ENCODE assay signal across 17 mouse cellular contexts in the genomic region with DNA sequence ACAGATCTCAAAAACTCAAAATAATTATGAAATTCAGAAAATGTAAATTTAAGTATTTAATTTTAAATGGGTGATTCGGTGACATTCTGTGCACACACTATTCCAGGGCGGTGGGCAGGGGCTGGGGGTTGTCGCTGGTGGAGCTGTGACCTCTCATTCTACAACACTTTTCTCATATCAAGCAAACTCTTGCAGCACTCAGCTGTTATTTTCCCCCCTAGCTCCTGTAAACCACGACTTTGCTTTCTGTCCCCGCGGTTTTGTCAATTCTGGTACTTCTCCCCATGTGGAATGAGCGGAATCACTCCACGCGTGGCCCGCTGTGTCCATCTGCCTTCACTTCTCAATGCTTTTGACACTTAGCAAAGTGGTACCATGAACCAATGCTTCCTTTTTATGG. TPM values are rescaled to one million over a fixed set of nuclear protein-coding genes. Genes with fewer than 3 reads are reported as not detected.
DNase-seq lines count a peak whose midpoint lies in the region; ATAC-seq and TF ChIP-seq lines count a peak whose summit lies in the region.
"Had no signal": no experiment of that assay in that cellular context is flagged by ENCODE, and none has a peak within 500 bp of the region (broad histone marks: within the 10 kb centered on the region; RNA-seq: fewer than 3 reads in every experiment).

No protein-coding gene starts in this region.

- no peaks in the 10 kb centered on the region for H3K9me3 ChIP-seq in forebrain, embryonic 13.5 days (replicated peaks)
- H3K9me3 ChIP-seq in forebrain, embryonic 15.5 days = no peaks in the 10 kb centered on the region
- no peaks in the 10 kb centered on the region for H3K9me3 ChIP-seq in intestine, postnatal 0 days (ENCODE audit: control insufficient read depth)
- H3K9me3 ChIP-seq in intestine, embryonic 15.5 days = no peaks in the 10 kb centered on the region
- H3K9me3 ChIP-seq in lung, postnatal 0 days (ENCODE audit: low read length) = no peaks in the 10 kb centered on the region
- no peaks in the 10 kb centered on the region for H3K9me3 ChIP-seq in stomach, embryonic 15.5 days
- H3K9me3 ChIP-seq: forebrain, embryonic 10.5 days; midbrain, embryonic 13.5 days had no signal

- H3K4me3 ChIP-seq in forebrain, embryonic 13.5 days = no peak overlapping the region
- H3K4me3 ChIP-seq in forebrain, embryonic 15.5 days = no peak overlapping the region
- H3K4me3 ChIP-seq in intestine, postnatal 0 days (ENCODE audit: low read depth, low read length) = no peak overlapping the region
- H3K4me3 ChIP-seq in intestine, embryonic 15.5 days (replicated peaks) = no peak overlapping the region
- no peak overlapping the region for H3K4me3 ChIP-seq in lung, postnatal 0 days (ENCODE audit: low read depth, low read length)
- no peak overlapping the region for H3K4me3 ChIP-seq in stomach, embryonic 15.5 days (replicated peaks)
- H3K4me3 ChIP-seq: forebrain, embryonic 10.5 days; layer of hippocampus, adult 2 months; midbrain, embryonic 13.5 days had no signal

- TF ChIP-seq CTCF in intestine, postnatal 0 days (IDR thresholded peaks at IDR 0.05; ENCODE audit: low read depth) = no peak
- TF ChIP-seq CTCF in lung, postnatal 0 days (IDR thresholded peaks at IDR 0.05) = no peak

- H3K4me2 ChIP-seq in forebrain, embryonic 13.5 days = no peak overlapping the region
- no peak overlapping the region for H3K4me2 ChIP-seq in forebrain, embryonic 15.5 days (replicated peaks)
- no peak overlapping the region for H3K4me2 ChIP-seq in intestine, postnatal 0 days (replicated peaks; ENCODE audit: low read depth)
- H3K4me2 ChIP-seq in intestine, embryonic 15.5 days (replicated peaks) = no peak overlapping the region
- no peak overlapping the region for H3K4me2 ChIP-seq in lung, postnatal 0 days (replicated peaks; ENCODE audit: low read depth, low read length)
- H3K4me2 ChIP-seq in stomach, embryonic 15.5 days = no peak overlapping the region
- H3K4me2 ChIP-seq: heart, embryonic 11.5 days; midbrain, embryonic 13.5 days had no signal

- ATAC-seq in forebrain, embryonic 13.5 days = no peak
- no peak for ATAC-seq in forebrain, embryonic 15.5 days (replicated peaks)
- no peak for ATAC-seq in intestine, postnatal 0 days
- no peak for ATAC-seq in intestine, embryonic 15.5 days
- ATAC-seq in lung, postnatal 0 days = no peak
- ATAC-seq in stomach, embryonic 15.5 days (ENCODE audit: insufficient read depth, low FRiP score, low read depth) = no peak
- ATAC-seq: activated CD4-positive, CD25-positive, alpha-beta regulatory T cell, adult 4 months; inflammation-experienced regulatory T-cells, adult 6 months had no signal

- H3K27me3 ChIP-seq in forebrain, embryonic 13.5 days = no peaks in the 10 kb centered on the region
- H3K27me3 ChIP-seq in forebrain, embryonic 15.5 days = no peaks in the 10 kb centered on the region
- H3K27me3 ChIP-seq in intestine, postnatal 0 days (replicated peaks; ENCODE audit: control insufficient read depth, insufficient read depth, low read length) = no peaks in the 10 kb centered on the region
- H3K27me3 ChIP-seq in intestine, embryonic 15.5 days (replicated peaks) = no peaks in the 10 kb centered on the region
- H3K27me3 ChIP-seq in lung, postnatal 0 days (replicated peaks; ENCODE audit: insufficient read depth, low read length) = no peaks in the 10 kb centered on the region
- H3K27me3 ChIP-seq in stomach, embryonic 15.5 days (replicated peaks) = no peaks in the 10 kb centered on the region
- H3K27me3 ChIP-seq: midbrain, embryonic 13.5 days had no signal

- H3K9ac ChIP-seq in forebrain, embryonic 13.5 days = no peak overlapping the region
- no peak overlapping the region for H3K9ac ChIP-seq in forebrain, embryonic 15.5 days (replicated peaks)
- no peak overlapping the region for H3K9ac ChIP-seq in intestine, postnatal 0 days (ENCODE audit: low read depth, low read length)
- no peak overlapping the region for H3K9ac ChIP-seq in intestine, embryonic 15.5 days
- no peak overlapping the region for H3K9ac ChIP-seq in lung, postnatal 0 days (replicated peaks; ENCODE audit: low read depth)
- H3K9ac ChIP-seq in stomach, embryonic 15.5 days = no peak overlapping the region
- H3K9ac ChIP-seq: hindbrain, embryonic 14.5 days; midbrain, embryonic 13.5 days had no signal

- H3K36me3 ChIP-seq in forebrain, embryonic 13.5 days (ENCODE audit: poor library complexity, severe bottlenecking) = no peaks in the 10 kb centered on the region
- no peaks in the 10 kb centered on the region for H3K36me3 ChIP-seq in forebrain, embryonic 15.5 days
- no peaks in the 10 kb centered on the region for H3K36me3 ChIP-seq in intestine, postnatal 0 days (ENCODE audit: control insufficient read depth, insufficient read depth)
- no peaks in the 10 kb centered on the region for H3K36me3 ChIP-seq in intestine, embryonic 15.5 days
- no peaks in the 10 kb centered on the region for H3K36me3 ChIP-seq in lung, postnatal 0 days (ENCODE audit: insufficient read depth, low read length)
- no peaks in the 10 kb centered on the region for H3K36me3 ChIP-seq in stomach, embryonic 15.5 days
- H3K36me3 ChIP-seq: forebrain, embryonic 10.5 days; midbrain, embryonic 13.5 days had no signal

- WGBS in forebrain, embryonic 13.5 days = 90% methylated on average over 10 of the region's 10 CpGs
- 88% methylated on average over 10 of the region's 10 CpGs for WGBS in forebrain, embryonic 15.5 days
- WGBS in intestine, postnatal 0 days = 95% methylated on average over 10 of the region's 10 CpGs
- 97% methylated on average over 10 of the region's 10 CpGs for WGBS in intestine, embryonic 15.5 days
- 93% methylated on average over 10 of the region's 10 CpGs for WGBS in lung, postnatal 0 days
- 92% methylated on average over 10 of the region's 10 CpGs for WGBS in stomach, embryonic 15.5 days

- no peak for DNase-seq in lung, postnatal 0 days (ENCODE audit: low spot score)
- no peak for DNase-seq in lung, adult 18-20 months
- DNase-seq: adrenal gland, adult 8-10 months; cerebellum, adult 11-12 months; thymus, postnatal 25 days had no signal

- H3K4me1 ChIP-seq in forebrain, embryonic 13.5 days = peaks cover 38% of the 10 kb centered on the region
- peaks cover 36% of the 10 kb centered on the region for H3K4me1 ChIP-seq in forebrain, embryonic 15.5 days
- H3K4me1 ChIP-seq in intestine, postnatal 0 days (replicated peaks; ENCODE audit: control insufficient read depth, insufficient read depth, low read length) = peaks cover 4% of the 10 kb centered on the region; the same call in 1 of the 2 replicates
- peaks cover 25% of the 10 kb centered on the region for H3K4me1 ChIP-seq in intestine, embryonic 15.5 days (replicated peaks)
- H3K4me1 ChIP-seq in lung, postnatal 0 days (ENCODE audit: insufficient read depth, low read depth, low read length) = peaks cover 18% of the 10 kb centered on the region; the same call in 1 of the 2 replicates
- H3K4me1 ChIP-seq in stomach, embryonic 15.5 days = 0 out of 2 replicates have a peak, but pooled peaks cover 10% of the 10 kb centered on the region

- peak overlapping the region; percentile 63; the same call in 1 of the 2 replicates for H3K27ac ChIP-seq in forebrain, embryonic 13.5 days
- H3K27ac ChIP-seq in forebrain, embryonic 15.5 days (replicated peaks) = no peak overlapping the region
- peak overlapping the region; percentile 77; the same call in 1 of the 2 replicates for H3K27ac ChIP-seq in intestine, postnatal 0 days (ENCODE audit: low read depth, low read length)
- H3K27ac ChIP-seq in intestine, embryonic 15.5 days = no peak overlapping the region
- H3K27ac ChIP-seq in lung, postnatal 0 days (ENCODE audit: low read length) = peak overlapping the region; percentile 87
- H3K27ac ChIP-seq in stomach, embryonic 15.5 days = peak overlapping the region; percentile 78; the same call in 1 of the 2 replicates
- H3K27ac ChIP-seq: forebrain, embryonic 10.5 days; hindbrain, embryonic 14.5 days; layer of hippocampus, adult 2 months had no signal

- TF ChIP-seq EP300 in lung, postnatal 0 days (IDR thresholded peaks at IDR 0.05) = no peak

RNA-seq across cellular contexts. Expression of gene Nsmce4a, which starts 0.8 kb away (rescaled TPM):
- 161 and 166 TPM in 2 replicates for polyA plus RNA-seq in forebrain, embryonic 13.5 days (2015; fragmentation: Nextera tagmentation; extraction: Ambion mirVana)
- 108 and 113 TPM in 2 replicates for polyA plus RNA-seq in forebrain, embryonic 15.5 days (2015; fragmentation: Nextera tagmentation; extraction: Ambion mirVana)
- polyA plus RNA-seq in intestine, postnatal 0 days (2015; fragmentation: Nextera tagmentation; extraction: Ambion mirVana) = 100 and 101 TPM in 2 replicates
- 138 and 146 TPM in 2 replicates for polyA plus RNA-seq in intestine, embryonic 15.5 days (2015; fragmentation: Nextera tagmentation; extraction: Ambion mirVana)
- polyA plus RNA-seq in lung, postnatal 0 days (2015; fragmentation: Nextera tagmentation; extraction: Ambion mirVana) = 101 and 108 TPM in 2 replicates
- 149 and 151 TPM in 2 replicates for polyA plus RNA-seq in stomach, embryonic 15.5 days (2015; fragmentation: Nextera tagmentation; extraction: Ambion mirVana)

RNA-seq across cellular contexts. Expression of gene Tacc2, which starts 3.5 kb away (rescaled TPM):
- polyA plus RNA-seq in forebrain, embryonic 13.5 days (2015; fragmentation: Nextera tagmentation; extraction: Ambion mirVana) = 45.0 and 45.2 TPM in 2 replicates
- polyA plus RNA-seq in forebrain, embryonic 15.5 days (2015; fragmentation: Nextera tagmentation; extraction: Ambion mirVana) = 53.5 and 56.5 TPM in 2 replicates
- 27.7 TPM in 2 replicates for polyA plus RNA-seq in intestine, postnatal 0 days (2015; fragmentation: Nextera tagmentation; extraction: Ambion mirVana)
- 27.2 and 27.8 TPM in 2 replicates for polyA plus RNA-seq in intestine, embryonic 15.5 days (2015; fragmentation: Nextera tagmentation; extraction: Ambion mirVana)
- 18.9 and 19.8 TPM in 2 replicates for polyA plus RNA-seq in lung, postnatal 0 days (2015; fragmentation: Nextera tagmentation; extraction: Ambion mirVana)
- 21.4 and 28.1 TPM in 2 replicates for polyA plus RNA-seq in stomach, embryonic 15.5 days (2015; fragmentation: Nextera tagmentation; extraction: Ambion mirVana)

RNA-seq across cellular contexts. Expression of gene Ate1, which starts 53.6 kb away (rescaled TPM):
- 82.0 and 82.9 TPM in 2 replicates for polyA plus RNA-seq in forebrain, embryonic 13.5 days (2015; fragmentation: Nextera tagmentation; extraction: Ambion mirVana)
- 87.5 and 96.2 TPM in 2 replicates for polyA plus RNA-seq in forebrain, embryonic 15.5 days (2015; fragmentation: Nextera tagmentation; extraction: Ambion mirVana)
- 59.4 and 60.8 TPM in 2 replicates for polyA plus RNA-seq in intestine, postnatal 0 days (2015; fragmentation: Nextera tagmentation; extraction: Ambion mirVana)
- polyA plus RNA-seq in intestine, embryonic 15.5 days (2015; fragmentation: Nextera tagmentation; extraction: Ambion mirVana) = 53.9 and 57.5 TPM in 2 replicates
- 69.5 and 78.2 TPM in 2 replicates for polyA plus RNA-seq in lung, postnatal 0 days (2015; fragmentation: Nextera tagmentation; extraction: Ambion mirVana)
- 58.0 and 59.2 TPM in 2 replicates for polyA plus RNA-seq in stomach, embryonic 15.5 days (2015; fragmentation: Nextera tagmentation; extraction: Ambion mirVana)

Comparison
In these comparisons a context has a peak if more than half of its experiments do, and no peak if none do; other contexts are left out.
1. H3K27ac ChIP-seq: peak in forebrain, embryonic 13.5 days (single experiment), intestine, postnatal 0 days (single experiment), lung, postnatal 0 days (single experiment) and stomach, embryonic 15.5 days (single experiment); none in forebrain, embryonic 15.5 days (single experiment) and intestine, embryonic 15.5 days (single experiment).